Mouse (Mus musculus) macrophage (primary cell): Measurements from ENCODE around the gene Rcor3. TPM values are rescaled to one million over a fixed set of nuclear protein-coding genes. Genes with fewer than 3 reads are reported as not detected.

Experiments
- H3K27ac ChIP-seq: fragments of 350-480 bp; formaldehyde crosslinking; 2 replicates; pipeline ENCODE4 v1.9.0; 2021
- H3K36me3 ChIP-seq: fragments of 350-480 bp; formaldehyde crosslinking; 2 replicates; pipeline ENCODE4 v1.9.0; 2021; ENCODE audit errors: inconsistent target
- H3K4me3 ChIP-seq: fragments of 350-480 bp; formaldehyde crosslinking; 2 replicates; pipeline ENCODE4 v1.9.0; 2021; ENCODE audit errors: inconsistent target
- H3K79me2 ChIP-seq: fragments of 350-480 bp; formaldehyde crosslinking; 2 replicates; pipeline ENCODE4 v1.9.0; 2021; ENCODE audit errors: inconsistent target
- WGBS: methylation state at CpG from one replicate; pipeline ENCODE4 v1.1.7; 2026; ENCODE audit warnings: inconsistent platforms; ENCODE audit not compliant: missing documents; 5-methylcytosine and 5-hydroxymethylcytosine counted together
- polyA plus RNA-seq: library from polyadenylated mRNA; stranded (reverse); fragments of 250-400 nt; gene quantifications from 3 replicates; pipeline ENCODE4 v1.2.4, GENCODE M21; 2018; ENCODE audit warnings: inconsistent platforms

The Rcor3 gene
- polyA plus RNA-seq, 1 experiment from 2014 or later, result 10.4 TPM

DNA sequence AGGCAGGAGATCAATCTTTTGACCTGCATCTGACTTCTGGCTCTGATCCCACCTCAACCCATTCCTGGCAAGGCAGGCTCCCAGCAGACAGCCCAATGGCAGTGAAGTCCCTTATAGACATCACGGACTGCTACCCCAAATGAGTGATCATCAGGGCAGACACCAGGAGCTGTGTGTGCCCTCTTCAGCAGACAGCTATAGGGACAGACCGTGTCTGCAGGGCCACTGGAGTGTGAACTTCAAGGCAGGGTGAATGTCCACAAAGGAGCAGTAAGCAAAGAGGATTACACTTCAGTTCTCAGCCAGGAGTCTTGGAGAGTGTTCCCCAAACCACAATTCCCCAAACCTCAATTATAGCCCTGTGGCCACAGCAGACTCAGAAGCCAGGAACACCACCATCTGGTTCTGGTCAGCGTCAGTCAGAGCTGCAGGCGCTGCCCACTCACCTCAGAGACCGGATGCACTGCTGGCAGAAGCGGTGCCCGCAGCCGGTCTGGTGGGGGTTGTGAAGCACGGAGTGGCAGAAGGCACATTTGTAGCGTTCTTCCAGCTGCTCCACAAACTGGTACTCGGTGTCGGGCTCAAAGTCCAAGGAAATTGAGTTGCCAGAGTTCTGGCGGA lies 67.8 kb downstream of the Rcor3 start:
- Histone ChIP-seq H3K27ac (peak overlapping the region; percentile 17), H3K36me3 (peaks cover 26% of the 10 kb centered on the region), H3K79me2 (no peaks in the 10 kb centered on the region; the same call in 1 of the 2 replicates), H3K4me3 (no peak overlapping the region)
- 25% methylated on average over 12 of the region's 13 CpGs for WGBS

- 66% methylated on average over 2 of the region's 2 CpGs for WGBS
- H3K36me3 ChIP-seq, result peaks cover 45% of the 10 kb centered on the region
- H3K4me3 ChIP-seq, result no peak overlapping the region
- no peak overlapping the region for H3K27ac ChIP-seq
- no peaks in the 10 kb centered on the region for H3K79me2 ChIP-seq
Observed at GRCm38 (mm10) chr1:192068188-192068587, 69.7 kb downstream of the Rcor3 start.

- WGBS, result 97% methylated on average over 3 of the region's 3 CpGs
- Histone ChIP-seq H3K79me2 (no peaks in the 10 kb centered on the region), H3K36me3 (peaks cover 46% of the 10 kb centered on the region), H3K4me3 (no peak overlapping the region), H3K27ac (no peak overlapping the region)
Observed at GRCm38 (mm10) chr1:192066956-192067355, 70.9 kb downstream of the Rcor3 start.

GRCm38 (mm10) chr1:192063209-192063946 lies 74.5 kb downstream of the Rcor3 start:
- Histone ChIP-seq H3K36me3 (peaks cover 74% of the 10 kb centered on the region), H3K4me3 (no peak overlapping the region), H3K27ac (no peak overlapping the region), H3K79me2 (no peaks in the 10 kb centered on the region)
- WGBS, result 72% methylated on average over 8 of the region's 8 CpGs

DNA sequence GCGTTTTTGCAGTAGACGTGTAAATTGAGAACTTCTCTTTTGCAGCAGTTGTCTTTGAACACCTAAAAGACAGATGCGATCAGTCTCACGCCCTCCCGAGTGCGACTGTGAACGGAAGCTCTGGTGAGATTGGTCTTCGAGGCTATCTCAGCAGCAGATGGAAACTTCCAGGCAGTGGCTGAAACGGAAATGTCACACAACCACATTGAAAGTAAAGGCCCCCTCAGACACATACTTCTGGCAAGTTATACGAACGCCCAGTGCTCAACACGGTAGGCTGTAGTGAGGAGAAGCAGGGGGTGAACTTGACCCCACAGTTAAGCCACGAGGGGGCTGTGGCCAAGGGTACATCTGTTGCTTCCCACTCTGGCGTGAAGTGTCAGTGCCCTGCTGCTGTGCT lies 75.2 kb downstream of the Rcor3 start:
- H3K79me2 ChIP-seq, result no peaks in the 10 kb centered on the region
- H3K36me3 ChIP-seq, result peaks cover 81% of the 10 kb centered on the region
- no peak overlapping the region for H3K27ac ChIP-seq
- WGBS, result 90% methylated on average over 14 of the region's 14 CpGs
- no peak overlapping the region for H3K4me3 ChIP-seq

DNA sequence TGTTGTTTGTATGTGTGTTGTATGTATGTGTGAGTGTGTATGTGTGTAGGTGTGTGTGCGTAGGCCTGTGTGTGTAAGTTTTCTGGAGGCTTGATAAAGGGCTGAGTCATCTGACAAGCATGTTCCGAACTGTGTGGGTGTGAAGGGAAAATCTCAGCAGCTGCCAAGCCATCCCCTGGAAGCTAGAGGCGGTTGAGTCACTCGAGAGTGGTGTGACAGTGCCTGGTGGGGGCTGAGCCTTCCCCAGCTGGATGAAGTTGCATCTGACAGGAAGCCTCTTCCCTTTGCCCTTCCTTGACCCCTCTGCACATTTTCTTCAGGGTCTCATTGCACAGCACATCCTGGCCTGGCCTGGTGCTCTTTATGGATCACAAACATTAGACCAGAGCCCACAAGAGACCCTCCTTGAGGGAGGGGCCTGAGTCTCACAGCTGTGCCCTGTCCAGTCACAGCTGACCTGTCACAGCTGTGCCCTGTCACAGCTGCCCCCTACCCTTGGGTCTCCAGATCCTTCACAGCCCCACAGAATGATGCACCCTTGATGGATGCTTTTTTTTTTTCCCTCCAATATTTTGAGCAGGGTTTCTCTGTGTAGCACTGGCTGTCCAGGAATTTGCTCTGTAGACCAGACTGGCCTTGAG lies 76.1 kb downstream of the Rcor3 start:
- peaks cover 81% of the 10 kb centered on the region for H3K36me3 ChIP-seq
- no peak overlapping the region for H3K27ac ChIP-seq
- no peaks in the 10 kb centered on the region for H3K79me2 ChIP-seq
- no peak overlapping the region for H3K4me3 ChIP-seq
- WGBS, result 87% methylated on average over 4 of the region's 4 CpGs

DNA sequence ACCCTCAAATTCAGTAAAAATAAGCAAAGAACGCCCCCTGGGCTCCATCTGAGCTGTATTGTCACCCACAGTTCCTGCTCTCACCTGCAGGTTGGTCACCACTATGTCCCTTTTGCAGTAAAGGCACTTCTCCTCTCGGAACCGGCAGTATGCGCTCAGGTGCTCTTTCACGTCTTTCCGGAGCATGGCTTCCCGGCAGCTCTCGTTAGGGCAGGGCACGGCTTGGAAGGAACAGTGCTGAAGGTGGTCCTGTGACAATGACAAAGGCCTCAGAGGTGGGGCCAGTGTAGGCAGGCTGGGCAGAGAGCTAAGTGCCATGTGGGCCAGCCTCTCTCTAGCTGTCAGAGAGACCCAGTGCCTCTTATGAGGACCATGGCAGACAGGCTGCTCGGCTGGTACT lies 79.0 kb downstream of the Rcor3 start:
- no peak overlapping the region for H3K4me3 ChIP-seq
- no peak overlapping the region for H3K27ac ChIP-seq
- no peaks in the 10 kb centered on the region for H3K79me2 ChIP-seq
- WGBS, result 95% methylated on average over 10 of the region's 10 CpGs
- peaks cover 66% of the 10 kb centered on the region for H3K36me3 ChIP-seq

DNA sequence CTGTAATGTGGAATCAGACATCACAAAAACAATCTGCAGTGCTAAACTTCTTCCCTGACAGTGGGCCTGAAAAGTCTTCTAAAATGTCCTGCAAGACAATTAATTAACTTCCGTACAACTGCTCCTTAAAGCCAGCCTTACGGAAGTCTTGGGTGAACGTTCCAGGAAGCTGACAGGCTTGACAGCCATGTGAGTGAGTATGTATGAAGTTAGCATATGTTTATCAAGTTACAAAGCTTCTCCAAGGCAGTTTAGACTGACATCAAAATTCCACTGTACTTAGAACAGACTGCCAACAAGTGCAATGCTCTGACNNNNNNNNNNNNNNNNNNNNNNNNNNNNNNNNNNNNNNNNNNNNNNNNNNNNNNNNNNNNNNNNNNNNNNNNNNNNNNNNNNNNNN lies 84.1 kb downstream of the Rcor3 start:
- 93% methylated on average over 3 of the region's 3 CpGs for WGBS
- peaks cover 50% of the 10 kb centered on the region for H3K36me3 ChIP-seq
- no peaks in the 10 kb centered on the region for H3K79me2 ChIP-seq
- H3K27ac ChIP-seq, result no peak overlapping the region
- H3K4me3 ChIP-seq, result no peak overlapping the region

DNA sequence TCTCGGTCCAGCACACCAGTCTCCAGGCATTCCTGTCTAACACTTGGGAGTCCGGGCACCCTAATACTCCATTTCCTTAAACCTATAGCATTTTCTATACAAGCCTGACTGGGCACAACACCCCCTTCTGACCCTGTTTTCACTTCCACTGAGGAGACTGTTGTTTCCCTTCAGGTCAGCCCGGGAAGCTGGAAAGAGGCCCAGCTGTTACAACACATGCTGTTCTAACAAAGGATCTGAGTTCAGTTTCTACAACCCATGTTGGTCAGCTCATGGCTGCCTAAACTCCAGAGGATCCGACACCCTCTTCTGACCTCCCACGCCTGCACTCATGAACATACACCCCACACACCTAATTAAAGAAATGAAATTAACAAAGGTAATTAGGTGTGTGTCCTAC lies 84.9 kb downstream of the Rcor3 start:
- 95% methylated on average over 5 of the region's 5 CpGs for WGBS
- no peaks in the 10 kb centered on the region for H3K79me2 ChIP-seq
- H3K4me3 ChIP-seq, result no peak overlapping the region
- peaks cover 43% of the 10 kb centered on the region; the same call in 1 of the 2 replicates for H3K36me3 ChIP-seq
- H3K27ac ChIP-seq, result no peak overlapping the region

DNA sequence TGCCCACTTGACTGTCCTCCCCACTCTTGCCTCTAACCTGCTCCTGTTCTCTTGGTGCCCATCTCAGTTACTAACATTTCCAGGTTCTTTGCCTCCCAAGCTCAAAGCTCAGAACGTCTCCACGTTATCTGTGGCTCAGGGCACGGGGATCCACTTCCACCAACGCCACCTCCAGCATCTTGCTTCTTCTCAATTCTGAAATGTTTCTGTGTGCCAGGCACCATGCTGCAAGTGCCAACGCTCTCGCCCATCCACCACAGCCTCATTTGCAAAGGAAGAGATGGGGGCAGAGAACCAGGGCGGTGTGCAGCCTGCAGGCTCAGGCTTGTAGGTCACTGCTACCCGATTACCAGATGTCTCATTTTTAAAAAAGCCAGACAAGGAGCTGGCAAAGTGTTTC lies 85.4 kb downstream of the Rcor3 start:
- no peak overlapping the region for H3K27ac ChIP-seq
- H3K79me2 ChIP-seq, result no peaks in the 10 kb centered on the region
- 94% methylated on average over 8 of the region's 8 CpGs for WGBS
- H3K36me3 ChIP-seq, result peaks cover 38% of the 10 kb centered on the region; the same call in 1 of the 2 replicates
- H3K4me3 ChIP-seq, result no peak overlapping the region

Other genes starting within 250 kb of the Rcor3 start
- 29.5 to 46.7 TPM (median 43.8 TPM) in 3 replicates for gene Slc30a1, start 231.3 kb downstream of the Rcor3 start, polyA plus RNA-seq
- 0.23 to 0.42 TPM (median 0.27 TPM) in 3 replicates for gene Rd3, start 160.7 kb downstream of the Rcor3 start, polyA plus RNA-seq
- 8.7 to 19.3 TPM (median 11.1 TPM) in 3 replicates for gene Traf5, start 45.5 kb downstream of the Rcor3 start, polyA plus RNA-seq
- gene Kcnh1, start 52.7 kb upstream of the Rcor3 start, polyA plus RNA-seq, result not detected in 3 replicates